Mouse (Mus musculus): ENCODE results near the gene Homez.

Homez gene

GRCm38 (mm10) chr14:54870861-54871260 is at the start of gene Homez:
TSS of gene Homez (minus strand) at chr14:54870961.
- DNase-seq = no peak

- no peak for DNase-seq
These were observed 49.4 kb upstream of the Homez start for GRCm38 (mm10) chr14:54920076-54920685.

- peak; percentile 48 to 55 for DNase-seq
These were observed 42.6 kb upstream of the Homez start for GRCm38 (mm10) chr14:54913343-54913742.

- peak; percentile 89 for DNase-seq
These were observed 42.1 kb upstream of the Homez start, which contains the start of gene Slc22a17 for GRCm38 (mm10) chr14:54912886-54913285. TSS of gene Slc22a17 (minus strand) at chr14:54913132.

GRCm38 (mm10) chr14:54912109-54912850 is 41.5 kb upstream of the Homez start:
- DNase-seq = peak; percentile 70 to 80

GRCm38 (mm10) chr14:54908682-54909081 is 37.9 kb upstream of the Homez start:
- no peak for DNase-seq

- DNase-seq = no peak
These were observed 32.9 kb upstream of the Homez start for GRCm38 (mm10) chr14:54903641-54904040.

- DNase-seq = peak; percentile 82 to 83
These were observed 29.6 kb upstream of the Homez start for GRCm38 (mm10) chr14:54900383-54900782.

GRCm38 (mm10) chr14:54897445-54897844 is 26.7 kb upstream of the Homez start:
- DNase-seq = no peak

- peak; percentile 79 for DNase-seq
These were observed 23.8 kb upstream of the Homez start for GRCm38 (mm10) chr14:54894296-54895151.

- DNase-seq = peak; percentile 97 to 99
These were observed 23.0 kb upstream of the Homez start for GRCm38 (mm10) chr14:54893651-54894181.

GRCm38 (mm10) chr14:54892200-54892599 is 21.4 kb upstream of the Homez start, which contains the start of gene Pabpn1:
TSS of gene Pabpn1 (plus strand) at chr14:54892500.
- no peak for DNase-seq

GRCm38 (mm10) chr14:54885309-54885708 is 14.5 kb upstream of the Homez start:
- no peak for DNase-seq

GRCm38 (mm10) chr14:54884022-54884712 is 13.4 kb upstream of the Homez start:
- no peak for DNase-seq

GRCm38 (mm10) chr14:54883154-54884021 is 12.6 kb upstream of the Homez start, which contains the start of the genes Bcl2l2 and Gm20521:
TSS of gene Bcl2l2 (plus strand) at chr14:54883377.
TSS of gene Gm20521 (plus strand) at chr14:54883441.
- peak; percentile 89 to 96 for DNase-seq

GRCm38 (mm10) chr14:54877048-54877715 is 6.4 kb upstream of the Homez start, which contains the start of gene Ppp1r3e:
TSS of gene Ppp1r3e (minus strand) at chr14:54877550.
- peak; percentile 84 to 87 for DNase-seq

- DNase-seq = peak; percentile 94 to 97
These were observed 5.8 kb upstream of the Homez start for GRCm38 (mm10) chr14:54876539-54877047.

- DNase-seq = no peak
These were observed 5.2 kb upstream of the Homez start for GRCm38 (mm10) chr14:54875844-54876538.

- no peak for DNase-seq
These were observed 3.4 kb upstream of the Homez start for GRCm38 (mm10) chr14:54874165-54874564.

Data from cerebellum, postnatal 14 days (tissue).